Mouse (Mus musculus): ENCODE data around the gene Tnfrsf4.
A peak's percentile ranks its signal among the peaks of the same experiment; 100 is the strongest.

The Tnfrsf4 gene

GRCm38 (mm10) chr4:156013637-156014036 lies at the start of gene Tnfrsf4:
TSS of gene Tnfrsf4 (plus strand) at chr4:156013843.
- DNase-seq = no peak

- no peak for DNase-seq
These were observed 49.2 kb upstream of the Tnfrsf4 start for GRCm38 (mm10) chr4:155964396-155964795.

GRCm38 (mm10) chr4:155969043-155969653 lies 44.5 kb upstream of the Tnfrsf4 start:
- DNase-seq = no peak

GRCm38 (mm10) chr4:155970286-155970685 lies 43.4 kb upstream of the Tnfrsf4 start:
- peak; percentile 49 to 63 for DNase-seq

- DNase-seq = no peak
These were observed 41.0 kb upstream of the Tnfrsf4 start for GRCm38 (mm10) chr4:155972651-155973050.

GRCm38 (mm10) chr4:155973239-155973638 lies 40.4 kb upstream of the Tnfrsf4 start:
- no peak for DNase-seq

- DNase-seq = no peak
These were observed 32.1 kb upstream of the Tnfrsf4 start for GRCm38 (mm10) chr4:155981436-155982082.

GRCm38 (mm10) chr4:155983788-155984187 lies 29.9 kb upstream of the Tnfrsf4 start:
- no peak for DNase-seq

GRCm38 (mm10) chr4:155991211-155991907 lies 22.3 kb upstream of the Tnfrsf4 start:
- no peak for DNase-seq

GRCm38 (mm10) chr4:155991908-155992230 lies 21.8 kb upstream of the Tnfrsf4 start:
- no peak for DNase-seq

GRCm38 (mm10) chr4:155992241-155992905 lies 21.3 kb upstream of the Tnfrsf4 start, which contains the start of the genes B3galt6 and Sdf4:
TSS of gene B3galt6 (minus strand) at chr4:155992649.
TSS of gene Sdf4 (plus strand) at chr4:155992872.
- peak; percentile 91 for DNase-seq

- DNase-seq = peak; percentile 97 to 99
These were observed 20.6 kb upstream of the Tnfrsf4 start for GRCm38 (mm10) chr4:155992906-155993547.

GRCm38 (mm10) chr4:155993606-155994005 lies 20.0 kb upstream of the Tnfrsf4 start:
- no peak for DNase-seq

- DNase-seq = no peak
These were observed 9.5 kb upstream of the Tnfrsf4 start for GRCm38 (mm10) chr4:156004109-156004508.

- no peak for DNase-seq
These were observed 5.3 kb upstream of the Tnfrsf4 start for GRCm38 (mm10) chr4:156008369-156008768.

- no peak for DNase-seq
These were observed 793 bp downstream of the Tnfrsf4 start for GRCm38 (mm10) chr4:156014436-156014835.

- DNase-seq = peak; percentile 50 to 62
These were observed 6.1 kb downstream of the Tnfrsf4 start for GRCm38 (mm10) chr4:156019771-156020170.

GRCm38 (mm10) chr4:156021381-156021780 lies 7.7 kb downstream of the Tnfrsf4 start:
- DNase-seq = no peak

GRCm38 (mm10) chr4:156021942-156022419 lies 8.3 kb downstream of the Tnfrsf4 start:
- DNase-seq = no peak

GRCm38 (mm10) chr4:156023520-156023919 lies 9.9 kb downstream of the Tnfrsf4 start:
- DNase-seq = no peak

- no peak for DNase-seq
These were observed 10.5 kb downstream of the Tnfrsf4 start for GRCm38 (mm10) chr4:156024184-156024583.

GRCm38 (mm10) chr4:156026013-156026412 lies 12.4 kb downstream of the Tnfrsf4 start, which contains the start of gene Tnfrsf18:
TSS of gene Tnfrsf18 (plus strand) at chr4:156026164.
- peak; percentile 33 to 35 for DNase-seq

- no peak for DNase-seq
These were observed 14.9 kb downstream of the Tnfrsf4 start for GRCm38 (mm10) chr4:156028580-156028979.

Data from cerebellum, postnatal 10 days (tissue).